Mouse (Mus musculus) G1E (cell line): ENCODE data around the gene Baiap2. TPM values are rescaled to one million over a fixed set of nuclear protein-coding genes. Genes with fewer than 3 reads are reported as not detected.

Experiments used
- ATAC-seq: 2 replicates; pipeline ENCODE4 v1.8.0; 2016; ENCODE audit warnings: mild to moderate bottlenecking; ENCODE audit not compliant: insufficient number of reproducible peaks, poor library complexity, low FRiP score, severe bottlenecking; ENCODE audit errors: extremely low read depth
- DNase-seq: peaks from one replicate; pipeline ENCODE4 v3.0.0; 2012; ENCODE audit warnings: low spot score
- H3K27me3 ChIP-seq: 2 replicates; pipeline ENCODE4 v1.6.1; 2012; ENCODE audit warnings: mild to moderate bottlenecking, low read length, inconsistent platforms; ENCODE audit not compliant: insufficient read depth
- H3K36me3 ChIP-seq: replicated peaks from 2 replicates; pipeline ENCODE3; 2012; ENCODE audit warnings: mild to moderate bottlenecking, inconsistent platforms
- H3K4me1 ChIP-seq: 2 replicates; pipeline ENCODE4 v1.6.1; 2012; ENCODE audit warnings: low read depth, low read length, inconsistent platforms, mixed read lengths; ENCODE audit not compliant: insufficient read depth
- H3K4me3 ChIP-seq: 2 replicates; pipeline ENCODE4 v1.5.1; 2012; ENCODE audit warnings: low read depth, mild to moderate bottlenecking, inconsistent platforms, low read length, moderate library complexity, mixed read lengths
- H3K9me3 ChIP-seq: replicated peaks from 2 replicates; pipeline ENCODE4 v1.6.1; 2012; ENCODE audit warnings: inconsistent platforms
- CTCF ChIP-seq: IDR thresholded peaks from 2 replicates; pipeline ENCODE4 v1.5.1; 2012; ENCODE audit warnings: low read depth, low read length, inconsistent platforms, mixed read lengths
- GATA1 ChIP-seq: IDR thresholded peaks from 2 replicates; pipeline ENCODE4 v1.6.1; 2012; ENCODE audit warnings: borderline replicate concordance, low read length, inconsistent platforms, mixed read lengths
- GATA2 ChIP-seq: IDR thresholded peaks from 2 replicates; pipeline ENCODE4 v1.6.1; 2012; ENCODE audit warnings: low read depth, low read length, inconsistent platforms, borderline replicate concordance
- POLR2AphosphoS5 ChIP-seq: IDR thresholded peaks from 2 replicates; pipeline ENCODE4 v1.6.1; 2012; ENCODE audit warnings: low read depth, low read length, inconsistent platforms; ENCODE audit not compliant: insufficient replicate concordance
- TAL1 ChIP-seq: conservative IDR thresholded peaks from 2 replicates; pipeline ENCODE4 v1.6.1; 2012; ENCODE audit warnings: low read depth, low read length, inconsistent platforms, mixed read lengths
- polyA plus RNA-seq: library from polyadenylated mRNA; stranded (reverse); fragments of >175 nt; gene quantifications from 2 replicates; pipeline ENCODE4 v1.2.3, GENCODE M21; 2012
- total RNA-seq, 2 experiments: library from RNA; stranded (forward) in 1 of 2; stranded (reverse) in 1 of 2; fragments of 200-1000 nt in 1 of 2; fragments of >200 nt in 1 of 2; fragmentation: Nextera tagmentation in 1 of 2; gene quantifications; 2 replicates each; pipeline ENCODE4 v1.2.3; 2014 to 2017

The Baiap2 gene
- total and polyA plus RNA-seq, 3 experiments: 0.98 to 14.0 (median 3.6) TPM

- no peak for ATAC-seq
- H3K4me1 ChIP-seq: peaks cover 2% of the 10 kb centered on the region; the same call in 1 of the 2 replicates
- H3K9me3 ChIP-seq: no peaks in the 10 kb centered on the region
- H3K27me3 ChIP-seq: peaks cover 44% of the 10 kb centered on the region
- no peaks in the 10 kb centered on the region for H3K36me3 ChIP-seq
- no peak for TF ChIP-seq POLR2AphosphoS5
- TF ChIP-seq GATA1: no peak
- TF ChIP-seq TAL1: no peak
- no peak for TF ChIP-seq GATA2
- TF ChIP-seq CTCF: no peak
- no peak overlapping the region for H3K4me3 ChIP-seq
- no peak for DNase-seq
Observed at GRCm38 (mm10) chr11:120039581-120039980, 97.0 kb downstream of the Baiap2 start.

GRCm38 (mm10) chr11:120040440-120040839 lies 97.9 kb downstream of the Baiap2 start:
- peaks cover 41% of the 10 kb centered on the region for H3K27me3 ChIP-seq
- H3K4me3 ChIP-seq: no peak overlapping the region
- TF ChIP-seq TAL1: no peak
- no peak for TF ChIP-seq POLR2AphosphoS5
- no peak for TF ChIP-seq GATA2
- TF ChIP-seq GATA1: no peak
- no peak for TF ChIP-seq CTCF
- no peak for ATAC-seq
- no peaks in the 10 kb centered on the region for H3K4me1 ChIP-seq
- no peak for DNase-seq
- no peaks in the 10 kb centered on the region for H3K9me3 ChIP-seq
- H3K36me3 ChIP-seq: no peaks in the 10 kb centered on the region

DNA sequence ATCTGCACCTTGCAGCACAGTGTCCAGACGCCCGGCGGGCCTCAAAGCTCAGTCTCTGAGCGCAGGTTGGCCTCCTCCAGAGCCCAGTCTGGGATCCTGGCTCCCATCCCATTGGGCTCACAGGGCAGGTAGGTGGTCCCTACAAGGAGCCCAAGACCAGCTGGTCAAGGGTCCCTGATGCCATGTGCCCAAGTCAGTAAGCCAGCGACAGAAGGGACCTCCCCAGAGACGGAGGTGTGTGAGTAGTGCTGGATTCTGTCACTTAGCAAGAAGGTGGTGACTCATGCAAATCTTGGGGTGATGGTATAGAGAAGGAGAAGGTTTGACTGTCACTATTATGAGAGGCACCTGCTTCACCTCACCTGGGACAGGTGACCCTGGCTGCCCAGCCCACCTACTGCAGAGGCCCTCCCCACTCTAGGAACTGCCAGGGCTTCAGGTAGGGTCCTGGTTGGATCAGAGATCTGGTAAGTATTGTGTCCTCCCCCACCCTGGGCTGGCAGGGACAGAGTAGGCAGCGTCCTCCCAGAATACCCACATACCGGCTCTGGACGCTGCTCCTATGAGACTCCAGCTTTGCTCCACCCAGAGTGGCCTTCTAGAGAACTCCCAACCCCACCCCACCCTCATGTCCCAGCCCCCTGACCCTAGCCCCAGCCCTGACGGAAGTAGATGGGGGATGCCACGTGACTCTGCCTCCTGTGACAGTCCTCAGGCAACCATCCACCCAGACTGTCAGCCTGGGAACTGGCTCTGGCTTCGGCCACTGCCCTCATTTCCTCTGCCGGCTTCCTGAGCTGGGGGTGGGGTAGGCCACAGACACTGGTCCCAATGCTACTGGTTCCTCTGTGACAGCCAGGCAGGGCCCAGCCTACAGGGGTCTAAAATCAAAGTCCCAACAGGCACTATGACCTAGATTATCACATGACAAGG lies 98.9 kb downstream of the Baiap2 start:
- Histone ChIP-seq H3K9me3 (no peaks in the 10 kb centered on the region), H3K36me3 (no peaks in the 10 kb centered on the region), H3K4me3 (no peak overlapping the region), H3K27me3 (peaks cover 46% of the 10 kb centered on the region), H3K4me1 (no peaks in the 10 kb centered on the region)
- no peak for DNase-seq
- TF ChIP-seq TAL1 (no peak), CTCF (no peak), GATA2 (no peak), GATA1 (no peak), POLR2AphosphoS5 (no peak)
- ATAC-seq: peak; percentile 22; the same call in 1 of the 2 replicates

DNA sequence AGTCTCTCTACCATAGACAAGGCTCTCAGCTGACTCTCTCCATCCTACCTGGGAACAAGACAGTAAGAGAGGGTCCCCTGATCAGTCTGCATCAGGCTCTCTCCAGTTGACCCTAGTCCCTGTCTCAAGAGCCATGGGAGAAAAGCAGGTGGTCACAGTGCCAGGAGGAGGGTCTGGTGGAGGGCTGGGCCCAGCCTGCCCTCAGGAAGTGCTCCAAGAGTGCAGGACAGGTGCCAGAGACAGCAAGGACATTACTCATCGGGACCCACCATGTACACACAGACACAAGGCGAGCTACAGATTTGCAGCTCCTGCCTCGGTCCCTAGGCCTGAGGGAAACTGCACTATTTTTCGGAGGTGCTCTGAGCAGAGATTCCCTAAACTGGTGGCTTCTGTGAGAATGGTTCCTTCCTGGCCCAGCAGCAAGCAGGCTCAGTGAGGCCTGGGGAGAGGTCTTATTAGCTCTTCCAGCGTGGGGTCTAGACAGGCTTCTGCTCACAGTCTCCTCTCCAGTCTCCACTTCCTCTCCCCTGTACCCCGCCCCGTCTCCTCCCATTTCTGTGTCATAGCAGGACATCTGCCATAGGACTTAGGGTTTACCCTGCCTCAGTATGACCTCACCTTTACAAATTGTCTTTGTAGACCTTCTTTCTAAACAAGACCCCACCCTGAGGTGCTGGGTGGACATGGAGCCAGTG lies 99.7 kb downstream of the Baiap2 start:
- ATAC-seq: no peak
- no peaks in the 10 kb centered on the region for H3K4me1 ChIP-seq
- H3K9me3 ChIP-seq: no peaks in the 10 kb centered on the region
- DNase-seq: no peak
- H3K4me3 ChIP-seq: no peak overlapping the region
- no peak for TF ChIP-seq CTCF
- no peak for TF ChIP-seq GATA2
- no peak for TF ChIP-seq POLR2AphosphoS5
- TF ChIP-seq GATA1: no peak
- no peaks in the 10 kb centered on the region for H3K36me3 ChIP-seq
- peaks cover 45% of the 10 kb centered on the region for H3K27me3 ChIP-seq

GRCm38 (mm10) chr11:120045341-120045740 lies 102.8 kb downstream of the Baiap2 start:
- no peak overlapping the region for H3K4me3 ChIP-seq
- H3K36me3 ChIP-seq: no peaks in the 10 kb centered on the region
- ATAC-seq: no peak
- H3K27me3 ChIP-seq: peaks cover 36% of the 10 kb centered on the region
- H3K4me1 ChIP-seq: no peaks in the 10 kb centered on the region; the same call in 1 of the 2 replicates
- H3K9me3 ChIP-seq: no peaks in the 10 kb centered on the region
- no peak for DNase-seq
- TF ChIP-seq GATA2 (no peak), GATA1 (no peak), POLR2AphosphoS5 (no peak), TAL1 (no peak), CTCF (no peak)

GRCm38 (mm10) chr11:120045839-120046552 lies 103.4 kb downstream of the Baiap2 start:
- H3K4me3 ChIP-seq: no peak overlapping the region
- H3K36me3 ChIP-seq: no peaks in the 10 kb centered on the region
- DNase-seq: no peak
- no peak for ATAC-seq
- no peaks in the 10 kb centered on the region; the same call in 1 of the 2 replicates for H3K4me1 ChIP-seq
- no peaks in the 10 kb centered on the region for H3K9me3 ChIP-seq
- peaks cover 33% of the 10 kb centered on the region for H3K27me3 ChIP-seq
- no peak for TF ChIP-seq GATA2
- no peak for TF ChIP-seq CTCF
- no peak for TF ChIP-seq GATA1
- TF ChIP-seq POLR2AphosphoS5: no peak
- TF ChIP-seq TAL1: no peak
